Mouse (Mus musculus) intestine, postnatal 0 days (tissue): ENCODE results near the gene Cacna1a. TPM values are rescaled to one million over a fixed set of nuclear protein-coding genes. Genes with fewer than 3 reads are reported as not detected.

Source experiments
- ATAC-seq: fragments of 200-750 bp; cut with Nextera tagmentation; 2 replicates; pipeline ENCODE4 v1.8.0; 2017; ENCODE audit warnings: mild to moderate bottlenecking, moderate TSS enrichment, moderate library complexity
- H3K27ac ChIP-seq: fragments of 300-500 bp; sonication (generic); 2 replicates; pipeline ENCODE4 v1.5.1; 2014; ENCODE audit warnings: mild to moderate bottlenecking, low read depth, low read length, moderate library complexity
- H3K27me3 ChIP-seq: fragments of 300-500 bp; sonication (generic); replicated peaks from 2 replicates; pipeline ENCODE4 v1.6.1; 2014; ENCODE audit warnings: low read length, mixed read lengths; ENCODE audit not compliant: control insufficient read depth, insufficient read depth
- H3K36me3 ChIP-seq: fragments of 300-500 bp; sonication (generic); 2 replicates; pipeline ENCODE4 v1.6.1; 2014; ENCODE audit warnings: mild to moderate bottlenecking, moderate library complexity; ENCODE audit not compliant: control insufficient read depth, insufficient read depth
- H3K4me1 ChIP-seq: fragments of 300-500 bp; sonication (generic); replicated peaks from 2 replicates; pipeline ENCODE4 v1.6.1; 2014; ENCODE audit warnings: antibody characterized with exemption, low read length, mixed read lengths; ENCODE audit not compliant: control insufficient read depth, insufficient read depth
- H3K4me2 ChIP-seq: fragments of 300-500 bp; sonication (generic); replicated peaks from 2 replicates; pipeline ENCODE4 v1.6.1; 2014; ENCODE audit warnings: low read depth, mild to moderate bottlenecking, moderate library complexity
- H3K4me3 ChIP-seq: fragments of 300-500 bp; sonication (generic); 2 replicates; pipeline ENCODE4 v1.5.1; 2014; ENCODE audit warnings: low read depth, low read length
- H3K9ac ChIP-seq: fragments of 300-500 bp; sonication (generic); 2 replicates; pipeline ENCODE4 v1.6.1; 2014; ENCODE audit warnings: mild to moderate bottlenecking, low read depth, low read length
- H3K9me3 ChIP-seq: fragments of 300-500 bp; sonication (generic); 2 replicates; pipeline ENCODE4 v1.6.1; 2016; ENCODE audit warnings: mixed run types; ENCODE audit not compliant: control insufficient read depth
- CTCF ChIP-seq: sonication (generic); IDR thresholded peaks from 2 replicates; pipeline ENCODE4 v1.5.1; 2016; ENCODE audit warnings: low read depth, mild to moderate bottlenecking, control low read depth, antibody characterized with exemption, moderate library complexity
- WGBS: fragments of 180-500 bp; shearing (Covaris S2); extraction: QIAGEN DNeasy Blood & Tissue Kit; methylation state at CpG from one replicate; pipeline ENCODE4 v1.1.7; 2014; 5-methylcytosine and 5-hydroxymethylcytosine counted together
- polyA plus RNA-seq: library from polyadenylated mRNA; unstranded; fragments of >200 nt; fragmentation: Nextera tagmentation; extraction: Ambion mirVana; gene quantifications from 2 replicates; pipeline ENCODE4 v1.2.1, GENCODE M21; 2015

Gene Cacna1a
- polyA plus RNA-seq, 1 experiment from 2014 or later: 2.4 TPM

GRCm38 (mm10) chr8:84477341-84477740, 89.1 kb downstream of the Cacna1a start:
- no peak overlapping the region for H3K27ac ChIP-seq
- H3K4me3 ChIP-seq: no peak overlapping the region
- H3K4me2 ChIP-seq: no peak overlapping the region
- H3K4me1 ChIP-seq: no peaks in the 10 kb centered on the region
- WGBS: 81% methylated on average over 3 of the region's 3 CpGs
- ATAC-seq: no peak
- no peak overlapping the region for H3K9ac ChIP-seq
- TF ChIP-seq CTCF: no peak
- H3K9me3 ChIP-seq: no peaks in the 10 kb centered on the region
- H3K36me3 ChIP-seq: no peaks in the 10 kb centered on the region
- no peaks in the 10 kb centered on the region for H3K27me3 ChIP-seq

DNA sequence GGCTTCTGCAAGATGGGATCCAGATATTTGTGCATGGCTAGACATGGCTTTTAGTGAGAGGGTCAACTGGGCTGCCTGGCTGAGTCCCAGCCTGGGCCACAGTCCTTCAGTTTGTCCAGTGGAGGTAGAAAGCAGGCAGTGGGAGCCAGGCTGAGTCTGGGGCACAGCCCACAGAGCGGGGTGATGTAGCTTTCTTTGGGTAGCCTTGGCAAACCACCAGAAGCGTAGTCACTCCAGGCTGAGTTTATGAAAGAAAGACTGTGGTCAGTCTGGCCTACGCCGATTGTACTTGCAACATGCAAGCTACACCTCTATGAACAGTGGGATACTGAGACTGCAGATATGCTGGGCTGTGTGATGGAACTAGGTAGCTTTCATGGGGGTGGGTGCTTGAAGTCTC, 94.8 kb downstream of the Cacna1a start:
- ATAC-seq: no peak
- Histone ChIP-seq H3K4me1 (no peaks in the 10 kb centered on the region), H3K27ac (no peak overlapping the region), H3K9ac (no peak overlapping the region), H3K4me2 (no peak overlapping the region), H3K4me3 (no peak overlapping the region), H3K27me3 (no peaks in the 10 kb centered on the region), H3K9me3 (no peaks in the 10 kb centered on the region), H3K36me3 (no peaks in the 10 kb centered on the region)
- TF ChIP-seq CTCF: no peak
- WGBS: 92% methylated on average over 4 of the region's 4 CpGs

GRCm38 (mm10) chr8:84485366-84485765, 97.1 kb downstream of the Cacna1a start:
- 87% methylated on average over 4 of the region's 4 CpGs for WGBS
- no peaks in the 10 kb centered on the region for H3K27me3 ChIP-seq
- no peak overlapping the region for H3K4me3 ChIP-seq
- no peaks in the 10 kb centered on the region for H3K4me1 ChIP-seq
- ATAC-seq: no peak
- no peak overlapping the region for H3K27ac ChIP-seq
- H3K4me2 ChIP-seq: no peak overlapping the region
- H3K36me3 ChIP-seq: no peaks in the 10 kb centered on the region
- no peak for TF ChIP-seq CTCF
- H3K9me3 ChIP-seq: no peaks in the 10 kb centered on the region
- H3K9ac ChIP-seq: no peak overlapping the region

DNA sequence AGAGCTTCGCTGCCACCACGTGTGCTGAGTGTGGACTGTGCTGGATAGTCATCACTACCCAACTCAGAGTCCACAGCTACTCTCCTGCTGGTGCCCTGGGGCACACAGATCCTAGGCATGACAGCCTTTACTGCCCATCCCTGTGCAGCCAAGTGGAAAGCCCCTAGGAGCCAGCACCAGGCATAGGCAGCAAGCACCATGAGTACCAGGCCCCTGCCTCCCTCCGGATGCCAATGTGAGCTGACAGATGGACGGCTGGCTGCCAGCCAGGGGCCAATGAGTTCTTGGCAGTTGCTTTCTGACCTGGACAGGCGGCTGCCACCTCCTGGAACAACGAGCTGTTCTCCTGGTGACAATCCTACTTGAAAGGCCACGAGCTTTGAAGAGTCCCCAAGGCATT, 97.6 kb downstream of the Cacna1a start:
- Histone ChIP-seq H3K9ac (no peak overlapping the region), H3K36me3 (no peaks in the 10 kb centered on the region), H3K4me1 (no peaks in the 10 kb centered on the region), H3K27ac (no peak overlapping the region), H3K9me3 (no peaks in the 10 kb centered on the region), H3K4me3 (no peak overlapping the region), H3K27me3 (no peaks in the 10 kb centered on the region), H3K4me2 (no peak overlapping the region)
- no peak for ATAC-seq
- WGBS: 71% methylated on average over 7 of the region's 7 CpGs
- TF ChIP-seq CTCF: no peak

DNA sequence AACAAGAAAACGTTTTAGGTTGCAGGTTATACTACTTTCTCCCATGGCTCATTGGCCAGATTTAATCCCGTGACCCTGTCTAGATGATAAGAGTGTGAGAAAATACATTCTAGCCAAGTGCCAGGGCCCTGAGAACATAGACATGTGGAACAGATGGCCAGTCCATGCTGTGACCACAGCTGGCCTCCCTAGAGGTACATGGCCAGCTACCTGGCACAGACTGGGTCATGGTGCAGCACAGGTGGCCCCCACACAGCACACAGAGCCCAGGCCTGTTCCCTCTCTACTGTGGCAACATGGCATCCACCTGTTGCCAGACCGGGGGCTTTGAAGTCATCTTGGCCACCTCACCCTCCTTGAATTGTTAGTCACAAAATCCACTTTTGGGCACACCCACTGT, 101.0 kb downstream of the Cacna1a start:
- H3K4me3 ChIP-seq: no peak overlapping the region
- no peaks in the 10 kb centered on the region for H3K4me1 ChIP-seq
- no peaks in the 10 kb centered on the region for H3K27me3 ChIP-seq
- no peak for ATAC-seq
- TF ChIP-seq CTCF: no peak
- H3K4me2 ChIP-seq: no peak overlapping the region
- no peak overlapping the region for H3K9ac ChIP-seq
- H3K27ac ChIP-seq: no peak overlapping the region
- 64% methylated on average over 3 of the region's 3 CpGs for WGBS
- H3K9me3 ChIP-seq: no peaks in the 10 kb centered on the region
- no peaks in the 10 kb centered on the region for H3K36me3 ChIP-seq

GRCm38 (mm10) chr8:84494541-84495084, 106.4 kb downstream of the Cacna1a start:
- no peaks in the 10 kb centered on the region for H3K4me1 ChIP-seq
- H3K27ac ChIP-seq: no peak overlapping the region
- H3K9me3 ChIP-seq: no peaks in the 10 kb centered on the region
- TF ChIP-seq CTCF: no peak
- WGBS: 83% methylated on average over 6 of the region's 6 CpGs
- no peaks in the 10 kb centered on the region for H3K27me3 ChIP-seq
- no peak overlapping the region for H3K9ac ChIP-seq
- no peaks in the 10 kb centered on the region for H3K36me3 ChIP-seq
- no peak overlapping the region for H3K4me3 ChIP-seq
- no peak for ATAC-seq
- H3K4me2 ChIP-seq: no peak overlapping the region

GRCm38 (mm10) chr8:84501181-84501580, 112.9 kb downstream of the Cacna1a start:
- 76% methylated on average over 5 of the region's 5 CpGs for WGBS
- Histone ChIP-seq H3K27ac (no peak overlapping the region), H3K9ac (no peak overlapping the region), H3K4me3 (no peak overlapping the region), H3K4me2 (no peak overlapping the region), H3K27me3 (no peaks in the 10 kb centered on the region), H3K9me3 (no peaks in the 10 kb centered on the region), H3K4me1 (no peaks in the 10 kb centered on the region), H3K36me3 (no peaks in the 10 kb centered on the region)
- no peak for ATAC-seq
- TF ChIP-seq CTCF: no peak
